Mouse (Mus musculus) left cerebral cortex, adult 2 months (tissue): ENCODE results near the gene Gm49336. TPM values are rescaled to one million over a fixed set of nuclear protein-coding genes. Genes with fewer than 3 reads are reported as not detected.
A peak's percentile ranks its signal among the peaks of the same experiment; 100 is the strongest.

ENCODE experiments used
- DNase-seq, 2 experiments: peaks; one replicate each; pipeline ENCODE4 v3.0.0; 2021 to 2022; ENCODE audit warnings: low spot score in 2 of 2, mixed read lengths in 1 of 2; ENCODE audit errors: extremely low spot score in 1 of 2
- H3K27ac ChIP-seq: fragments of 200-600 bp; 2 replicates; pipeline ENCODE4 v1.8.1; 2022
- H3K4me3 ChIP-seq: fragments of 200-600 bp; 2 replicates; pipeline ENCODE4 v1.8.1; 2022
- CTCF ChIP-seq: fragments of 200-600 bp; IDR thresholded peaks from 2 replicates; pipeline ENCODE4 v1.8.1; 2022; ENCODE audit warnings: antibody characterized with exemption, mild to moderate bottlenecking, moderate library complexity
- intact Hi-C: fragments of 180-260 bp; cut with DNase I; formaldehyde crosslinking; loops from one replicate; pipeline ENCODE4 v1.15.1; 2025
- total RNA-seq, 2 experiments: library from RNA; stranded (reverse); gene quantifications; 2 replicates each; pipeline ENCODE4 v1.2.3; 2021

Gm49336 gene
- total RNA-seq, 2 experiments from 2014 or later: 75.3 to 76.9 TPM

GRCm38 (mm10) chr14:60219886-60220285, 31.4 kb downstream of the Gm49336 start:
- DNase-seq: no peak
- intact Hi-C loops: no loop called here

DNA sequence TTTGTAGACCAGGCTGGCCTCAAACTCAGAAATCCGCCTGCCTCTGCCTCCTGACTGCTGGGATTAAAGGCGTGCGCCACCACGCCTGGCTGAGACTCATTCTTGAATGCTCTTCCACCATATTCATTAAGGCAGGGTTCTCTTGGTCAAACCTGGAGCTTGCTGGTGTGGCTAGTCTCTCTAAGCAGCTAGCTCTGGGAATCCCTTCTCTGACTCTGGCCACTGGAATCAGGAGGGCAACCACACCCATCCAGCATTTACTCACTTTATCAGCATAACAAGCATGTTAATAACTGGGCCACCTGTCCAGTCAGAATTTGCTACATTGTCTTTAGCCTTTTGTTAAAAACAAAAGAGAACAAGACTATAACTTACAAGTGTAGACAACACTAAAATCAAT, 33.7 kb downstream of the Gm49336 start:
- intact Hi-C loops: no loop called here
- H3K27ac ChIP-seq: no peak overlapping the region
- no peak for DNase-seq
- no peak overlapping the region for H3K4me3 ChIP-seq
- no peak for TF ChIP-seq CTCF

More at GRCm38 (mm10) chr14:60219886-60220285, 31.4 kb downstream of the Gm49336 start:
- no peak overlapping the region for H3K27ac ChIP-seq
- no peak overlapping the region for H3K4me3 ChIP-seq
- TF ChIP-seq CTCF: no peak

GRCm38 (mm10) chr14:60216125-60216524, 35.2 kb downstream of the Gm49336 start:
- no peak for TF ChIP-seq CTCF
- Histone ChIP-seq H3K27ac (no peak overlapping the region), H3K4me3 (no peak overlapping the region)
- DNase-seq: no peak
- intact Hi-C loops: no loop called here

- DNase-seq: no peak
- Histone ChIP-seq H3K4me3 (no peak overlapping the region), H3K27ac (no peak overlapping the region)
- intact Hi-C loops: no loop called here
- TF ChIP-seq CTCF: no peak
Observed at GRCm38 (mm10) chr14:60215000-60215399, 36.3 kb downstream of the Gm49336 start.

DNA sequence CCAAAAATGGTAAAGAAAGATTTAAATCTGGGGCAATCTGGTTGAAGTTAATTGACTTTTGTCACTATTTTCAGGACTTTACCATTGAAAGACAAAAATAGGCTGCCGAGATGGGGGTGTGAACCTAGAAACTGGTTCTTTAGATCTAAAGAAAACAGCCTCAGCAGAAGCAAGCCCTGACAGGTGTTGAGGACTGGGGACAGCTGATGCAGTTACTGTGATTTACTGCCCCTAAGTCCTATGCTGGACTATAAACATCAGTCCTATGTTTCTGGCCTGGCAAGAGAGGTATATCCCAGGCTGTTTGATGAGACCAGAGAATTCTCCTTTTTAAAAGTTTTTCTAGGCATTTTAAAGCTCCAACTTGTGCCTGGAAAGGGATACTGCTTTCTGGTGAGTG, 37.3 kb downstream of the Gm49336 start:
- Histone ChIP-seq H3K4me3 (no peak overlapping the region), H3K27ac (no peak overlapping the region)
- no peak for DNase-seq
- TF ChIP-seq CTCF: no peak
- intact Hi-C loops: no loop called here

GRCm38 (mm10) chr14:60209166-60209565, 42.1 kb downstream of the Gm49336 start:
- no peak overlapping the region for H3K4me3 ChIP-seq
- intact Hi-C loops: no loop called here
- no peak for TF ChIP-seq CTCF
- DNase-seq: no peak
- no peak overlapping the region for H3K27ac ChIP-seq

DNA sequence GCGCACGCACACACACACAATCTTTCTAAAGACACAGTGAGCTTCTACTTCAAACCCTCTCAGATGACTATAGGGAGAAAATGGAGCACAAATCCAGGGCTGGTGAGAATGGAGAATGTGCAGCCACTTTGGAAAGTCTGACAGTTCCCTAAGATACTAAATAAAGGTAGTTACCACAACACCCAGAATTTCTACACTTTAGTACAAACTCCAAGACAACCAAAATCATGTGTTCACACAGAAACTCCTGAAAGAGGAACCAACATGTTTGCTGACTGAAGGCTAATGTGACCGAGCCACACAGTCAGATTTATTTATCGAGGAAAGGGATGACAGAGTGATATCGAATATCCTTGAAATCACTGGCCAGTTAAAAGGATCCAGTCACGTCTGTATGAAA, 46.3 kb downstream of the Gm49336 start:
- intact Hi-C loops: no loop called here
- TF ChIP-seq CTCF: no peak
- DNase-seq: no peak

DNA sequence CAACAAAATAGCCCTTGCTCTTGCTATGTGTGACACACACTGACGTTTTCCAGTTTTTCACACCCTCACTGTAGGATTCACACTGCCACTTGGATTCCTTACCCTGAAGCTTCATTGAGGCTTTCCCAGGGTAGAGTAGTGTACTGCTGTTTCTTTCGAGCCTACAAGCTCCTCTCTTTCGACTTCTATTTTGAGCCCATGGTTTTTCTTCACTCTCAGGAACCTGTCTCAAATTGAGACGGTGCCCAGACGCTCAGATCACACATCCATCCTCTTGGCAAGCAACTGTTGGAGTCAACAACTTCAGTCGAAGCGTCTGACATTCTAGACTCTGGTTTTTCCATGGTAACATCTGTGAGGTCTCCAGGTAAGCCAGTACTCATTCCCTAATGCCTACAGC, 54.4 kb downstream of the Gm49336 start, which contains the start of gene Atp8a2:
Gene Atp8a2 (minus strand): TSS at position 296 of the 400 bp plus-strand sequence.
- Histone ChIP-seq H3K4me3 (no peak within 1 kb of the TSS), H3K27ac (no peak within 1 kb of the TSS)
- intact Hi-C loops: no loop called here
- no peak for TF ChIP-seq CTCF
- no peak for DNase-seq

More for the DNA sequence above, 46.3 kb downstream of the Gm49336 start:
- no peak overlapping the region for H3K27ac ChIP-seq
- no peak overlapping the region for H3K4me3 ChIP-seq

- no peak overlapping the region for H3K27ac ChIP-seq
- no peak for DNase-seq
- TF ChIP-seq CTCF: no peak
- H3K4me3 ChIP-seq: no peak overlapping the region
- intact Hi-C loops: no loop called here
Observed at GRCm38 (mm10) chr14:60195999-60196398, 55.3 kb downstream of the Gm49336 start.

DNA sequence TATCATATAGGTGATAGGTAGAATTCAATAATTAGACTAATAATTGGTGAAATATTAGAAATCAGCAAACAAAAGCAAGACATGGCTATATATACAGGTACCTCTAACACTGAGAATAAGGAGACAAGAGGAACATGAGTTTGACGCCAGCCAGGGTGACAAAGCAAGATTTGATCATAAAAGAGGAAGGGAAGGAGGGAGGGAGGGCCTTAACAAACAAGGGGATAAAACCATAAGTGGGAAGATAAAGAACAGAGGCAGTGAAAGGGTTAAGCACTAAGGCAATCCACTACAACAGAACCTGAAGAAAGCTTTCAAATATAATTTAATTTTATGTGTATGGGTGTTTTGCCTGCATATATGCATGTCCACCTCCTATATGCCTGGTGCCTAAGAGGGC, 56.7 kb downstream of the Gm49336 start:
- no peak for DNase-seq
- intact Hi-C loops: no loop called here
- no peak for TF ChIP-seq CTCF
- Histone ChIP-seq H3K4me3 (no peak overlapping the region), H3K27ac (no peak overlapping the region)

DNA sequence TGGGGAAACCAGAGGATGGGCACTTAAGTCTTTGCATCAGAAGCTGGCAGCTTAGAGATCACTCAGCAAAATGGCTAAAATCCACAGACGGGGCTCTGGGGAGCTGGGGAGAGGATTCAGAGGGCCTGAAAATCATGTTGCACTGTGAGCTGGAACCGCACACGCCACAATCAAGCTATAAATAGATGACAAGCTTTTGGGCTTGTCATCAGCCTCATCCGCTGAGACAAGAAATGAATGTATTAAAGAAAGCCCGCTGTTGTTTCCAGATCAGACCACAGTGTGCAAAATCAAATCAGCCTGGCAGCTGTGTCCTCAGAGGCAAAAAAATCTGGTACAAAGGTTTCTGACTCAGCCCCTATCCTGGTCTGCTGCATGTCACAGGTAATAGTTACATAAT, 61.5 kb downstream of the Gm49336 start:
- H3K27ac ChIP-seq: no peak overlapping the region; the same call in 1 of the 2 replicates
- intact Hi-C loops: loop anchor here (2.0 kb wide), 2 partner anchors 61 to 109 kb away; partner anchors contain the start of genes Gm49336 and Nupl1
- no peak overlapping the region for H3K4me3 ChIP-seq
- no peak for DNase-seq
- no peak for TF ChIP-seq CTCF

- Histone ChIP-seq H3K27ac (peak overlapping the region; percentile 73), H3K4me3 (no peak overlapping the region)
- DNase-seq: peak; percentile 54 to 55
- no peak for TF ChIP-seq CTCF
- intact Hi-C loops: loop anchor here (2.0 kb wide), 2 partner anchors 62 to 110 kb away; partner anchors contain the start of genes Gm49336 and Nupl1
Observed at GRCm38 (mm10) chr14:60188201-60188825, 63.0 kb downstream of the Gm49336 start.

- H3K4me3 ChIP-seq: no peak overlapping the region
- H3K27ac ChIP-seq: no peak overlapping the region
- peak; percentile 33 for TF ChIP-seq CTCF
- intact Hi-C loops: no loop called here
- no peak for DNase-seq
Observed at GRCm38 (mm10) chr14:60181306-60181705, 70.0 kb downstream of the Gm49336 start.
